Mouse (Mus musculus) MEL (cell line): Measurements from ENCODE around the gene Snrpd2. TPM values are rescaled to one million over a fixed set of nuclear protein-coding genes. Genes with fewer than 3 reads are reported as not detected.

Source experiments
- DNase-seq: peaks from one replicate; pipeline ENCODE4 v3.0.0; 2011; ENCODE audit warnings: low read depth, low spot score
- H3K27ac ChIP-seq: 2 replicates; pipeline ENCODE4 v1.5.1; 2012; ENCODE audit warnings: low read depth, mild to moderate bottlenecking, control low read depth, low read length, moderate library complexity; ENCODE audit not compliant: control insufficient read depth
- H3K27me3 ChIP-seq, 2 experiments: fragments of 150-350 bp in 1 of 2; sonication (generic) in 1 of 2; 2 replicates each; pipeline ENCODE4 v1.6.1; 2012; ENCODE audit warnings: low read length in 2 of 2, mild to moderate bottlenecking in 2 of 2, improper control_type of control experiment in 1 of 2, moderate library complexity in 1 of 2; ENCODE audit not compliant: insufficient read depth in 2 of 2, control insufficient read depth in 1 of 2
- H3K36me3 ChIP-seq, 2 experiments: 2 replicates each; pipeline ENCODE4 v1.6.1; 2012 to 2014; ENCODE audit warnings: low read length in 2 of 2, improper control_type of control experiment in 1 of 2, inconsistent platforms in 1 of 2, mild to moderate bottlenecking in 1 of 2; ENCODE audit not compliant: insufficient read depth in 2 of 2, control insufficient read depth in 1 of 2
- H3K4me1 ChIP-seq, 2 experiments: fragments of 150-350 bp in 1 of 2; sonication (generic) in 1 of 2; 2 replicates each; pipeline ENCODE4 v1.6.1; 2012; ENCODE audit warnings: low read length in 2 of 2, improper control_type of control experiment in 1 of 2, mild to moderate bottlenecking in 1 of 2; ENCODE audit not compliant: insufficient read depth in 2 of 2, control insufficient read depth in 1 of 2
- H3K4me3 ChIP-seq, 2 experiments: fragments of 150-350 bp in 1 of 2; sonication (generic) in 1 of 2; 2 replicates each; pipeline ENCODE4 v1.5.1; 2012; ENCODE audit warnings: low read depth in 2 of 2, low read length in 2 of 2, mild to moderate bottlenecking in 2 of 2, moderate library complexity in 2 of 2, control low read depth in 1 of 2, improper control_type of control experiment in 1 of 2; ENCODE audit not compliant: control insufficient read depth in 1 of 2, insufficient read depth in 1 of 2
- H3K79me2 ChIP-seq: 2 replicates; pipeline ENCODE4 v1.6.1; 2012; ENCODE audit warnings: mild to moderate bottlenecking, low read length, moderate library complexity; ENCODE audit not compliant: control insufficient read depth, poor library complexity, insufficient read depth
- H3K9ac ChIP-seq: 2 replicates; pipeline ENCODE4 v1.6.1; 2012; ENCODE audit warnings: low read depth, mild to moderate bottlenecking, control low read depth, low read length, moderate library complexity; ENCODE audit not compliant: control insufficient read depth, poor library complexity, severe bottlenecking
- H3K9me3 ChIP-seq: fragments of 150-350 bp; sonication (generic); replicated peaks from 2 replicates; pipeline ENCODE4 v1.6.1; 2012; ENCODE audit warnings: mild to moderate bottlenecking, low read length, improper control_type of control experiment, moderate library complexity; ENCODE audit not compliant: insufficient read depth
- BHLHE40 ChIP-seq: IDR thresholded peaks from 2 replicates; pipeline ENCODE4 v1.6.1; 2012; ENCODE audit warnings: low read depth, mild to moderate bottlenecking, inconsistent platforms, low read length, improper control_type of control experiment, borderline replicate concordance
- CHD2 ChIP-seq: IDR thresholded peaks from 2 replicates; pipeline ENCODE4 v1.6.1; 2011; ENCODE audit warnings: low read length, improper control_type of control experiment
- CTCF ChIP-seq, 3 experiments: IDR thresholded peaks in 2 of 3; conservative IDR thresholded peaks in 1 of 3; 2 replicates each; pipeline ENCODE4 v1.5.1; 2011 to 2012; ENCODE audit warnings: low read length in 3 of 3, low read depth in 2 of 3, mild to moderate bottlenecking in 2 of 3, improper control_type of control experiment in 1 of 3, inconsistent platforms in 1 of 3, mixed read lengths in 1 of 3, moderate library complexity in 1 of 3; ENCODE audit not compliant: control insufficient read depth in 1 of 3, insufficient read depth in 1 of 3, poor library complexity in 1 of 3, severe bottlenecking in 1 of 3
- E2F4 ChIP-seq: IDR thresholded peaks from 2 replicates; pipeline ENCODE4 v1.6.1; 2011; ENCODE audit warnings: low read depth, low read length, improper control_type of control experiment, borderline replicate concordance
- ELF1 ChIP-seq: IDR thresholded peaks from 2 replicates; pipeline ENCODE4 v1.6.1; 2014; ENCODE audit warnings: low read depth, mild to moderate bottlenecking, inconsistent platforms, low read length, improper control_type of control experiment, moderate library complexity
- ETS1 ChIP-seq: IDR thresholded peaks from 2 replicates; pipeline ENCODE4 v1.6.1; 2012; ENCODE audit warnings: low read depth, mild to moderate bottlenecking, inconsistent platforms, low read length, improper control_type of control experiment, moderate library complexity
- GABPA ChIP-seq: IDR thresholded peaks from 2 replicates; pipeline ENCODE4 v1.6.1; 2012; ENCODE audit warnings: low read depth, mild to moderate bottlenecking, inconsistent platforms, low read length, improper control_type of control experiment, moderate library complexity
- GATA1 ChIP-seq: IDR thresholded peaks from 2 replicates; pipeline ENCODE4 v1.6.1; 2011; ENCODE audit warnings: low read depth, low read length, improper control_type of control experiment
- MYB ChIP-seq: IDR thresholded peaks from 2 replicates; pipeline ENCODE4 v1.6.1; 2011; ENCODE audit warnings: mild to moderate bottlenecking, low read depth, low read length, improper control_type of control experiment
- MYC ChIP-seq: IDR thresholded peaks from 2 replicates; pipeline ENCODE4 v1.6.1; 2011; ENCODE audit warnings: low read depth, mild to moderate bottlenecking, low read length, improper control_type of control experiment, moderate library complexity
- NRF1 ChIP-seq: IDR thresholded peaks from 2 replicates; pipeline ENCODE4 v1.6.1; 2014; ENCODE audit warnings: low read depth, mild to moderate bottlenecking, inconsistent platforms, low read length, improper control_type of control experiment, moderate library complexity; ENCODE audit not compliant: poor library complexity, insufficient read depth, severe bottlenecking
- POLR2AphosphoS5 ChIP-seq: IDR thresholded peaks from 2 replicates; pipeline ENCODE4 v1.6.1; 2012; ENCODE audit warnings: low read depth, borderline replicate concordance, mild to moderate bottlenecking, inconsistent platforms, low read length, moderate library complexity, mixed read lengths
- RAD21 ChIP-seq: IDR thresholded peaks from 2 replicates; pipeline ENCODE4 v1.6.1; 2011; ENCODE audit warnings: mild to moderate bottlenecking, low read depth, low read length, improper control_type of control experiment
- SIN3A ChIP-seq: IDR thresholded peaks from 2 replicates; pipeline ENCODE4 v1.6.1; 2012; ENCODE audit warnings: low read length, improper control_type of control experiment, inconsistent platforms
- SMC3 ChIP-seq: IDR thresholded peaks from 2 replicates; pipeline ENCODE4 v1.6.1; 2011; ENCODE audit warnings: low read depth, low read length, improper control_type of control experiment
- TAL1 ChIP-seq: IDR thresholded peaks from 2 replicates; pipeline ENCODE4 v1.6.1; 2012; ENCODE audit warnings: mild to moderate bottlenecking, inconsistent platforms, low read length, moderate library complexity, mixed read lengths
- TBP ChIP-seq: IDR thresholded peaks from 2 replicates; pipeline ENCODE4 v1.8.0; 2011; ENCODE audit warnings: low read depth, low read length, improper control_type of control experiment
- TCF12 ChIP-seq: IDR thresholded peaks from 2 replicates; pipeline ENCODE4 v1.6.1; 2014; ENCODE audit warnings: low read depth, mild to moderate bottlenecking, inconsistent platforms, low read length, improper control_type of control experiment, moderate library complexity
- UBTF ChIP-seq: IDR thresholded peaks from 2 replicates; pipeline ENCODE4 v1.6.1; 2012; ENCODE audit warnings: low read depth, mild to moderate bottlenecking, inconsistent platforms, low read length, improper control_type of control experiment, moderate library complexity, borderline replicate concordance; ENCODE audit not compliant: insufficient read depth
- USF1 ChIP-seq: IDR thresholded peaks from 2 replicates; pipeline ENCODE4 v1.6.1; 2014; ENCODE audit warnings: low read depth, mild to moderate bottlenecking, inconsistent platforms, low read length, improper control_type of control experiment, moderate library complexity
- ZC3H11A ChIP-seq: IDR thresholded peaks from 2 replicates; pipeline ENCODE4 v1.6.1; 2012; ENCODE audit warnings: low read depth, mild to moderate bottlenecking, inconsistent platforms, low read length, improper control_type of control experiment
- ZMIZ1 ChIP-seq: IDR thresholded peaks from 2 replicates; pipeline ENCODE4 v1.6.1; 2012; ENCODE audit warnings: low read depth, mild to moderate bottlenecking, inconsistent platforms, low read length, improper control_type of control experiment, moderate library complexity
- polyA plus RNA-seq, 2 experiments: library from polyadenylated mRNA; stranded (reverse) in 1 of 2; unstranded in 1 of 2; fragments of >175 nt in 1 of 2; fragments of >200 nt in 1 of 2; gene quantifications; 2 replicates each; pipeline versions ENCODE4 v1.2.1 to v1.2.4; 2012; ENCODE audit warnings: low replicate concordance in 2 of 2, low read depth in 1 of 2; ENCODE audit not compliant: insufficient read length in 2 of 2, insufficient read depth in 1 of 2, missing spikeins in 1 of 2
- total RNA-seq: library from RNA; depleted of rRNA; stranded (reverse); fragments of 300-350 nt; gene quantifications from 2 replicates; pipeline ENCODE4 v1.2.3, GENCODE M21; 2012

Snrpd2 gene
- total and polyA plus RNA-seq, 3 experiments = 234 to 345 TPM; not detected in 1

DNA sequence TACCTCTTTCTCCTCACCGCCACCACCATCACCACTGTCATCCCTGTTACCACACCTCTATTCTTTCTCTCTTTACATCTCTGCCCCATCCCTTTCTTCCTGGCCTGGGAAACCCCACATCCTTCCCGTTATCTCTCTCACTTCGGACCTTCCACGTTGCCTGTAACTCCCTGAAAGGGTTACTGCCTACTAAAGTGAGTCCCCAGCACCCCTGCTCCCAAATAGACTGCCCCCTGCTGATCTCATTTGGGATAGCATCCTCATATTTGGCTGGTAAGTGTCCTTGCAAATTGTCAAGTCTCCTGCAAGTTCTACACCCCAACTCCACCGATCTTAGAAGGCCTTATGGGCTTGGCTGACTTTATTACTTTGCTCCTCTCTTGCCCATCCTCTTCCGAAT lies 47.2 kb downstream of the Snrpd2 start:
- H3K27me3 ChIP-seq = no peaks in the 10 kb centered on the region
- H3K36me3 ChIP-seq = no peaks in the 10 kb centered on the region; a peak in 1 of 4 replicates
- no peaks in the 10 kb centered on the region for H3K4me1 ChIP-seq
- H3K4me3 ChIP-seq = no peak overlapping the region
- H3K27ac ChIP-seq = no peak overlapping the region
- H3K79me2 ChIP-seq = no peaks in the 10 kb centered on the region
- DNase-seq = peak; percentile 77
- no peak for TF ChIP-seq GABPA
- TF ChIP-seq E2F4 = no peak
- TF ChIP-seq NRF1 = no peak
- TF ChIP-seq MYB = no peak
- peak; percentile 57 to 81 (median 69) for TF ChIP-seq CTCF (IDR thresholded peaks at IDR 0.05 in 2 of 3, conservative IDR thresholded peaks at IDR 0.05 in 1 of 3; ENCODE audit: control insufficient read depth in 1 of 3, insufficient read depth in 1 of 3, low read depth in 2 of 3, low read length in 3 of 3, poor library complexity in 1 of 3, severe bottlenecking in 1 of 3)
- TF ChIP-seq CHD2 = no peak
- TF ChIP-seq ETS1 = no peak
- no peak for TF ChIP-seq ELF1
- peak; percentile 56 for TF ChIP-seq SMC3
- TF ChIP-seq TBP = no peak
- TF ChIP-seq GATA1 = no peak
- no peak for TF ChIP-seq ZC3H11A
- no peak for TF ChIP-seq MYC
- no peak for TF ChIP-seq ZMIZ1
- TF ChIP-seq UBTF = no peak
- no peak for TF ChIP-seq POLR2AphosphoS5
- TF ChIP-seq, all 39 proteins: peak for 2
- Histone ChIP-seq H3K9ac (no peak overlapping the region), H3K9me3 (no peaks in the 10 kb centered on the region)

DNA sequence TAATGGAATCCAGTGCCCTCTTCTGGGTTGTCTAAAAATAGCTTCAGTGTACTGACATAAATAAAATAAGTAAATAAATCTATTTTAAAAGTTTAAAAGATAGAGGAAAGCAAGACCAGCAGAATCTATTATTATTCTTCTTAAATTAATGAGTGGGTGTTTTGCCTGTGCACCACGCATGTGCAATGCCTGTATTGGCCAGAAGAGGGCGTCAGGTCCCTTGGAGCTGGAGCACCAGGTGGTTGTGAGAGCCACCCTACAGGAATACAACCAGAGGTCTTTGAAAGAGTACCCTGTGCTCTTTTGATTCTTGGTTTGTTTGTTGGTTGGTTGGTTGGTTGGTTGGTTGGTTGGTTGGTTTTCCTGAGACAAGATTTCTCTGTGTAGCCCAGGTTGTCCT lies 48.5 kb downstream of the Snrpd2 start:
- Histone ChIP-seq H3K9me3 (no peaks in the 10 kb centered on the region), H3K79me2 (no peaks in the 10 kb centered on the region), H3K27me3 (no peaks in the 10 kb centered on the region), H3K27ac (no peak overlapping the region), H3K4me1 (no peaks in the 10 kb centered on the region), H3K4me3 (no peak overlapping the region), H3K36me3 (no peaks in the 10 kb centered on the region), H3K9ac (no peak overlapping the region)
- peak; percentile 73 for DNase-seq
- TF ChIP-seq ZC3H11A (peak; percentile 67), TAL1 (no peak), CTCF (IDR thresholded peaks at IDR 0.05 in 2 of 3, conservative IDR thresholded peaks at IDR 0.05 in 1 of 3; ENCODE audit: control insufficient read depth in 1 of 3, insufficient read depth in 1 of 3, low read depth in 2 of 3, low read length in 3 of 3, poor library complexity in 1 of 3, severe bottlenecking in 1 of 3) (peak; percentile 77 to 83 (median 82)), GABPA (no peak), USF1 (no peak), RAD21 (peak; percentile 58), TCF12 (no peak), NRF1 (no peak), BHLHE40 (no peak), ETS1 (no peak), SIN3A (no peak), SMC3 (peak; percentile 83)
